Mouse (Mus musculus): Measurements from ENCODE around the gene Mrgprh.

Gene Mrgprh

GRCm38 (mm10) chr17:12916588-12917380 lies 41.0 kb downstream of the Mrgprh start:
- DNase-seq (ENCODE audit: low spot score) = peak; percentile 67

- DNase-seq (ENCODE audit: low spot score) = no peak
Observed at GRCm38 (mm10) chr17:12921073-12921472, 45.2 kb downstream of the Mrgprh start.

- DNase-seq (ENCODE audit: low spot score) = no peak
Observed at GRCm38 (mm10) chr17:12925001-12925400, 49.2 kb downstream of the Mrgprh start.

GRCm38 (mm10) chr17:12925703-12926180 lies 49.9 kb downstream of the Mrgprh start:
- DNase-seq (ENCODE audit: low spot score) = no peak
